Mouse (Mus musculus) cerebellum, adult 2 months (tissue): Measurements from ENCODE around the gene Tuba1a. TPM values are rescaled to one million over a fixed set of nuclear protein-coding genes. Genes with fewer than 3 reads are reported as not detected.
"Not testable (repeated sequence)": the region's sequence is repeated elsewhere in the genome, so short reads cannot be mapped to it uniquely, and the experiment has no call there.

ENCODE experiments used
- DNase-seq, 2 experiments: peaks; one replicate each; pipeline ENCODE4 v3.0.0; 2021
- H3K27ac ChIP-seq: fragments of 200-500 bp; 2 replicates; pipeline ENCODE4 v1.5.1; 2012; ENCODE audit warnings: low read length, control low read depth, inconsistent platforms; ENCODE audit not compliant: insufficient read depth
- H3K27me3 ChIP-seq: fragments of 200-500 bp; 2 replicates; pipeline ENCODE4 v1.6.1; 2012; ENCODE audit warnings: inconsistent platforms, mild to moderate bottlenecking, low read length, moderate library complexity; ENCODE audit not compliant: control insufficient read depth, insufficient read depth
- H3K4me1 ChIP-seq: fragments of 200-500 bp; 2 replicates; pipeline ENCODE4 v1.6.1; 2011; ENCODE audit warnings: low read length; ENCODE audit not compliant: control insufficient read depth, insufficient read depth
- H3K4me3 ChIP-seq: fragments of 200-500 bp; replicated peaks from 2 replicates; pipeline ENCODE3; 2011; ENCODE audit warnings: mild to moderate bottlenecking, low read depth, low read length, control low read depth; ENCODE audit not compliant: insufficient read depth
- CTCF ChIP-seq: fragments of 200-500 bp; IDR thresholded peaks from 2 replicates; pipeline ENCODE4 v1.5.1; 2011; ENCODE audit warnings: low read depth, mild to moderate bottlenecking, control low read depth, low read length, moderate library complexity, borderline replicate concordance; ENCODE audit not compliant: insufficient read depth
- POLR2A ChIP-seq: fragments of 200-500 bp; IDR thresholded peaks from 2 replicates; pipeline ENCODE4 v1.6.1; 2011; ENCODE audit warnings: low read length, control low read depth, borderline replicate concordance; ENCODE audit not compliant: insufficient read depth
- WGBS: fragments of 180-500 bp; shearing (Covaris S2); methylation state at CpG from one replicate; pipeline ENCODE4 v1.1.7; 2018; 5-methylcytosine and 5-hydroxymethylcytosine counted together
- polyA plus RNA-seq: library from polyadenylated mRNA; depleted of rRNA; stranded (reverse); fragments of >200 nt; gene quantifications from 2 replicates; pipeline ENCODE4 v1.2.3, GENCODE M21; 2012

Tuba1a gene
- polyA plus RNA-seq, 1 experiment: 1,294 TPM

- 91% methylated on average over 4 of the region's 4 CpGs for WGBS
- no peak for TF ChIP-seq POLR2A
- Histone ChIP-seq H3K27me3 (no peaks in the 10 kb centered on the region), H3K4me1 (peaks cover 8% of the 10 kb centered on the region; the same call in 1 of the 2 replicates), H3K27ac (no peak overlapping the region), H3K4me3 (no peak overlapping the region)
- no peak for DNase-seq
These were observed 10.4 kb downstream of the Tuba1a start for GRCm38 (mm10) chr15:98943133-98943532.

DNA sequence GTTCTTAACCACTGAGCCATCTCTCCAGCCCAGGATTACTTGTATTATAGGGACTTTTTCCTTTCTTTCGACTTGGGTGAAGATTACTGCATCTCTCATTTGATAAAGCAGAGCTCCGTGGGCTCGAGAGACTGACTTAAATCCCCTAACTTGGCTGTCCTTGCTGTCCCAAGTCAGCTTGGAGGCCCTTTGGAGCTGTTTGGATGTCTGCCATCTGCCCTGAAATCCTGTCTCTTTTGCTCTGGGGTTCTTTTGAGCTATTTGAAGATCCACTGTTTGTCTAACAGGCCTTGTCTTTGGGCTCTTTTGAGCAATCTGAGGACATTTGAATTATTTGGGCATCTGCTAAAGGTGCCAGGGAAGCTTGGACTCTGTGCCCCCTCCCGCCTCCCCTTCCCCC lies 11.4 kb downstream of the Tuba1a start:
- no peak for DNase-seq
- H3K27ac ChIP-seq: no peak overlapping the region
- 51% methylated on average over 4 of the region's 4 CpGs for WGBS

DNA sequence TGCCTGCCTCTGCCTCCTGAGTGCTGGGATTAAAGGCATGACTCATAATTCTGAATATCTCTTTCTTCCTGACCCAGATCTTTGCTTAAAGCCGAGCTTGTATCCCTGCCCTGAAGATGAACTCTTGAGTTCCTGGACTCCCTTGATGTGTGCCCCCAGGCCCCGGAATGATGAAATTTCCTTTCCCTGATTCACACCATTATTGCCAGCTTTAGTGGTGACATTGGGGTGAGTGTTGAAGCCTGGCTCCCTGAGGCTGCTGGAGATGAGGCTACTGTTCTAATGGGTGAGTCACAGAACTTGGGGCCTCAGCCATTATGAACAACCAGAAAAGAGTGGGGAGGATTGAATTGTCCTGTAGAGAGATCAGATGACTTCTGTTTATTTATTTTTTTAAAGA lies 12.0 kb downstream of the Tuba1a start:
- no peak for TF ChIP-seq POLR2A
- no peak for TF ChIP-seq CTCF
- Histone ChIP-seq H3K4me3 (no peak overlapping the region), H3K27ac (no peak overlapping the region), H3K4me1 (peaks cover 8% of the 10 kb centered on the region; the same call in 1 of the 2 replicates), H3K27me3 (no peaks in the 10 kb centered on the region)
- WGBS: 81% methylated on average over 2 of the region's 2 CpGs
- no peak for DNase-seq

More for the DNA sequence above, 11.4 kb downstream of the Tuba1a start:
- Histone ChIP-seq H3K27me3 (no peaks in the 10 kb centered on the region), H3K4me1 (peaks cover 8% of the 10 kb centered on the region; the same call in 1 of the 2 replicates), H3K4me3 (no peak overlapping the region)
- TF ChIP-seq CTCF: no peak

GRCm38 (mm10) chr15:98940816-98941215 lies 12.7 kb downstream of the Tuba1a start:
- DNase-seq: peak; percentile 60 to 66
- Histone ChIP-seq H3K4me3 (no peak overlapping the region), H3K27ac (0 out of 2 replicates have a peak overlapping the region, but pooled peaks have one; percentile 4), H3K4me1 (peaks cover 8% of the 10 kb centered on the region; the same call in 1 of the 2 replicates), H3K27me3 (no peaks in the 10 kb centered on the region)
- TF ChIP-seq CTCF (no peak), POLR2A (no peak)
- WGBS: 13% methylated on average over 10 of the region's 10 CpGs

DNA sequence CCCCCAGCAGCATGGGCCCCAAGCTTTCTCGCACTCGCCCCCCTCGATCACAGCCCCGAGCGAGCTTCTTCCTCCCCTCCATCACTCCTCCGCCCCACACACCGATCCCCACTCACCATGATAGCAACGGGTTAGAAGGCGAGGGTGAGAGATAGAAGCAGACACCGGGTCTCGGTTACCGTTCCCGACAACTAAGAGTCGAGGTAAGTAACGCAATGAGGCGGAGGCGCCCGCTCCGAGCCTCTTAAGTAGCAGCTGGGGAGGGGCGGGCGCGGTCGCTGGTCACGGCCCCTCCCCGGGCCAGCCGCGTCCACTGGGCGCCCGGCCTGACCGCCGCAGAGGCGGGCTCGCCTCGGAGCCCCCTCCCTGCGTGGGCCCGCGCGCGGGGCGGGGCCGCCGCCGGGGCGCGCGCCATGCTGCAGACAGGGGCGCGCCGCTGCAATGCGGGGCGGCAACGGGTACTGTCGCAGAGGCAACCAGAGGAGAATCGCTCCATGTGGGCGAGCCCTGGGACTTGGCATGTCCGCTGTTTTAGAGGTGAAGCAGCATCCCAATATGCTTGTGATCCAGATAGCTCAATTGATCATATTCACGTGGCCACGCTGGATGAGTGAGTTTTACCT lies 19.2 kb downstream of the Tuba1a start, which contains the start of gene Tuba1b:
TSS of gene Tuba1b (minus strand) at position 349 of the 623 bp plus-strand sequence.
- Histone ChIP-seq H3K4me3 (peak within 1 kb of the TSS; percentile 95), H3K27me3 (no peaks in the 10 kb centered on the region), H3K27ac (peak within 1 kb of the TSS; percentile 99), H3K4me1 (peaks cover 10% of the 10 kb centered on the region; the same call in 1 of the 2 replicates)
- peak; percentile 86 for TF ChIP-seq POLR2A
- no peak for TF ChIP-seq CTCF
- under 1% methylated on average over 58 of the region's 58 CpGs for WGBS
- peak; percentile 93 to 95 for DNase-seq

- no peak for TF ChIP-seq POLR2A
- no peak for TF ChIP-seq CTCF
These were observed 19.7 kb downstream of the Tuba1a start for GRCm38 (mm10) chr15:98933833-98934216.

DNA sequence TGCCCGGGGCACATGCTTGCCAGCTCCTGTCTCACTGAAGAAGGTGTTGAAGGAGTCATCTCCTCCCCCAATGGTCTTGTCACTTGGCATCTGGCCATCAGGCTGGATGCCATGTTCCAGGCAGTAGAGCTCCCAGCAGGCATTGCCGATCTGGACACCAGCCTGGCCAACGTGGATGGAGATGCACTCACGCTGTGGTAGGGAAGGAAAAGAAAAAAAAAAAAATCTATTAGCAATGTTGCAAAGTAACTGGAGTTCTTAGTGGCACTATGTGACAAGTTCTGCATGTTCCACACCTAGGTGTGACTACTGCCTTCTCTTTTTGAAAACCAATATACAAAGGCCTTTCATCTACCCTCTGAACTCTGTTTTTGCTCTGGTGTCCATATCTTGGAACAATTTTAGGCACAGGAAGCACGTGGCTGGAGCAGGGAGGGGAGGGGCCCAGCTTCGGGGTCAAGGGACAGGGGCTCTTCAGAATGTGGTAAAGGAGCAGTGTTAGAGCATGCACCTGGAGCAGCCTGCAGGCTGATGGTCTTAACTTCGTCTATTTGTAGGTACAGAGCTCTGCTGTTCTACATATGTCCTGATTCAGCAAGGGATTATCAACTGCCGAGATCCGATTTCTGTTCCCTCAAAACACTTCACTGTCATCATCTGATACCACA lies 20.4 kb downstream of the Tuba1a start:
- under 1% methylated on average over 8 of the region's 9 CpGs for WGBS
- DNase-seq: peak; percentile 54 to 72
- peaks cover 10% of the 10 kb centered on the region; the same call in 1 of the 2 replicates for H3K4me1 ChIP-seq
- peak overlapping the region; percentile 94 for H3K4me3 ChIP-seq
- not testable (repeated sequence) for H3K27me3 ChIP-seq
- H3K27ac ChIP-seq: peak overlapping the region; percentile 67; the same call in 1 of the 2 replicates

More at GRCm38 (mm10) chr15:98933833-98934216, 19.7 kb downstream of the Tuba1a start:
- WGBS: 0% methylated on average over 35 of the region's 35 CpGs
- Histone ChIP-seq H3K27me3 (no peaks in the 10 kb centered on the region), H3K27ac (peak overlapping the region; percentile 99), H3K4me3 (peak overlapping the region; percentile 94), H3K4me1 (peaks cover 10% of the 10 kb centered on the region; the same call in 1 of the 2 replicates)
- DNase-seq: peak; percentile 96 to 98

- H3K4me1 ChIP-seq: peaks cover 10% of the 10 kb centered on the region; the same call in 1 of the 2 replicates
- H3K27me3 ChIP-seq: no peaks in the 10 kb centered on the region
- no peak overlapping the region for H3K27ac ChIP-seq
- no peak for DNase-seq
- WGBS: 42% methylated on average over 3 of the region's 3 CpGs
- no peak overlapping the region for H3K4me3 ChIP-seq
- no peak for TF ChIP-seq POLR2A
- no peak for TF ChIP-seq CTCF
These were observed 22.5 kb downstream of the Tuba1a start for GRCm38 (mm10) chr15:98930998-98931397.
